11 mouse cellular contexts compared by ENCODE assay signal in genomic region chr4:107830189-107830588, GRCm38 (mm10). TPM values are rescaled to one million over a fixed set of nuclear protein-coding genes. Genes with fewer than 3 reads are reported as not detected.
A peak's percentile ranks its signal among the peaks of the same experiment; 100 is the strongest.
DNase-seq lines count a peak whose midpoint lies in the region; ATAC-seq lines count a peak whose summit lies in the region.
"Had no signal": no experiment of that assay in that cellular context is flagged by ENCODE, and none has a peak within 500 bp of the region (broad histone marks: within the 10 kb centered on the region; RNA-seq: fewer than 3 reads in every experiment).

No protein-coding gene starts in this region.

- H3K27me3 ChIP-seq in hindbrain, embryonic 13.5 days: no peaks in the 10 kb centered on the region
- no peaks in the 10 kb centered on the region for H3K27me3 ChIP-seq in midbrain, embryonic 13.5 days

- DNase-seq in right cerebral cortex, adult 2 months (ENCODE audit: low spot score in 2 of 2): peak; percentile 81 to 83
- DNase-seq in right cerebral cortex, postnatal 14 days: no peak
- no peak for DNase-seq in gastrocnemius, adult 8-10 months (ENCODE audit: low spot score in 2 of 2)
- DNase-seq in cerebellum, postnatal 36 days: no peak
- DNase-seq in kidney, postnatal 10 days: no peak
- DNase-seq: layer of hippocampus, postnatal 36 days; lung, embryonic 14.5 days had no signal

- no peak overlapping the region for H3K4me3 ChIP-seq in hindbrain, embryonic 13.5 days
- no peak overlapping the region for H3K4me3 ChIP-seq in midbrain, embryonic 13.5 days (replicated peaks)

- no peaks in the 10 kb centered on the region for H3K36me3 ChIP-seq in hindbrain, embryonic 13.5 days
- no peaks in the 10 kb centered on the region for H3K36me3 ChIP-seq in midbrain, embryonic 13.5 days

- H3K9me3 ChIP-seq in hindbrain, embryonic 13.5 days: no peaks in the 10 kb centered on the region
- no peaks in the 10 kb centered on the region for H3K9me3 ChIP-seq in midbrain, embryonic 13.5 days

- peak overlapping the region; percentile 78 for H3K27ac ChIP-seq in hindbrain, embryonic 13.5 days
- H3K27ac ChIP-seq in midbrain, embryonic 13.5 days: peak overlapping the region; percentile 87
- H3K27ac ChIP-seq: stomach, postnatal 0 days had no signal

- no peak for ATAC-seq in hindbrain, embryonic 13.5 days (ENCODE audit: low FRiP score)
- ATAC-seq in midbrain, embryonic 13.5 days: peak; percentile 14; the same call in 1 of the 2 replicates

- 0 out of 2 replicates have a peak overlapping the region, but pooled peaks have one; percentile 5 for H3K4me2 ChIP-seq in hindbrain, embryonic 13.5 days
- 0 out of 2 replicates have a peak overlapping the region, but pooled peaks have one; percentile 1 for H3K4me2 ChIP-seq in midbrain, embryonic 13.5 days (replicated peaks)
- H3K4me2 ChIP-seq: heart, embryonic 11.5 days; lung, embryonic 14.5 days had no signal

- H3K9ac ChIP-seq in hindbrain, embryonic 13.5 days: peak overlapping the region; percentile 3; the same call in 1 of the 2 replicates
- H3K9ac ChIP-seq in midbrain, embryonic 13.5 days (replicated peaks): peak overlapping the region; percentile 34
- H3K9ac ChIP-seq: lung, embryonic 14.5 days had no signal

- WGBS in hindbrain, embryonic 13.5 days: 38% methylated on average over 10 of the region's 10 CpGs
- 40% methylated on average over 10 of the region's 10 CpGs for WGBS in midbrain, embryonic 13.5 days

- H3K4me1 ChIP-seq in hindbrain, embryonic 13.5 days (replicated peaks): peaks cover 100% of the 10 kb centered on the region
- H3K4me1 ChIP-seq in midbrain, embryonic 13.5 days (replicated peaks): peaks cover 100% of the 10 kb centered on the region

RNA-seq across cellular contexts. Expression of gene Lrp8, which starts 28.1 kb away (rescaled TPM):
- polyA plus RNA-seq in hindbrain, embryonic 13.5 days (2015; fragmentation: Nextera tagmentation; extraction: Ambion mirVana): 38.4 and 41.7 TPM in 2 replicates
- polyA plus RNA-seq in midbrain, embryonic 13.5 days (2015; fragmentation: Nextera tagmentation; extraction: Ambion mirVana): 39.2 and 50.0 TPM in 2 replicates
- total RNA-seq in gastrocnemius, adult 8-10 months (2022): not detected

RNA-seq across cellular contexts. Expression of gene Magoh, which starts 49.4 kb away (rescaled TPM):
- 135 and 137 TPM in 2 replicates for polyA plus RNA-seq in hindbrain, embryonic 13.5 days (2015; fragmentation: Nextera tagmentation; extraction: Ambion mirVana)
- polyA plus RNA-seq in midbrain, embryonic 13.5 days (2015; fragmentation: Nextera tagmentation; extraction: Ambion mirVana): 167 and 169 TPM in 2 replicates
- 10 to 100 TPM; 26.1 to 33.5 (median 27.6) TPM for total RNA-seq in gastrocnemius, adult 8-10 months (2022)

RNA-seq across cellular contexts. Expression of gene 0610037L13Rik, which starts 59.4 kb away (rescaled TPM):
- polyA plus RNA-seq in hindbrain, embryonic 13.5 days (2015; fragmentation: Nextera tagmentation; extraction: Ambion mirVana): 93.7 and 93.8 TPM in 2 replicates
- 106 and 108 TPM in 2 replicates for polyA plus RNA-seq in midbrain, embryonic 13.5 days (2015; fragmentation: Nextera tagmentation; extraction: Ambion mirVana)
- total RNA-seq in gastrocnemius, adult 8-10 months (2022): 10 to 100 TPM; 40.3 to 44.0 (median 43.0) TPM

Comparison
In these comparisons a context has a peak if more than half of its experiments do, and no peak if none do; other contexts are left out.
1. DNase-seq: peak in right cerebral cortex, adult 2 months (2 of 2); none in right cerebral cortex, postnatal 14 days (single experiment), gastrocnemius, adult 8-10 months (0 of 2), cerebellum, postnatal 36 days (0 of 2) and kidney, postnatal 10 days (single experiment).